Mouse (Mus musculus): ENCODE measurements around the gene Dido1. TPM values are rescaled to one million over a fixed set of nuclear protein-coding genes. Genes with fewer than 3 reads are reported as not detected.
A peak's percentile ranks its signal among the peaks of the same experiment; 100 is the strongest.

Gene Dido1
- total RNA-seq, 4 experiments from 2014 or later = 25.2 to 35.9 (median 31.1) TPM

- no peak for DNase-seq (ENCODE audit: low spot score)
Measured at GRCm38 (mm10) chr2:180684031-180684430, 25.8 kb downstream of the Dido1 start.

GRCm38 (mm10) chr2:180683524-180683923 is 26.3 kb downstream of the Dido1 start:
- no peak for DNase-seq (ENCODE audit: low spot score)

DNA sequence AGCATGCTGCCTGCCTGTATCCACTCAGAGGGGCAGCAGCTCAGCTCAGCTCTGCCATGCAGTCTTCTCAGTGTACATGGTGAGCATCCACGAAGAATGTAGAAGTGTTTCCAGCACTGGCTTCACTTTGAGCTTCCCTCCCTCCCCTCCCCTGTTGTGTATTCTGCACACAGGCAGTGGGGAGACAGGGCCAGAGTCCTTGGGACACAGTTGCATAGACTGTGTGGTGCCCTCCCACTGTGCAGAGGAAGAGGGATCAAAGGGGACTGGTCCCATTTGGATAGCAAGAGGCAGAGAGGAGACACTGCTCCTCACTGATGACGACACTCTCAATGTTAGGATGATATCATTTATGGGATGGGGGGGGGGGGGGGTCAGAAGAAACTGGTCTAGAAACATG is 28.6 kb downstream of the Dido1 start:
- DNase-seq (ENCODE audit: low spot score) = no peak

GRCm38 (mm10) chr2:180678609-180679140 is 31.1 kb downstream of the Dido1 start:
- DNase-seq (ENCODE audit: low spot score) = peak; percentile 73

- DNase-seq (ENCODE audit: low spot score) = no peak
Measured at GRCm38 (mm10) chr2:180676706-180677105, 33.1 kb downstream of the Dido1 start.

DNA sequence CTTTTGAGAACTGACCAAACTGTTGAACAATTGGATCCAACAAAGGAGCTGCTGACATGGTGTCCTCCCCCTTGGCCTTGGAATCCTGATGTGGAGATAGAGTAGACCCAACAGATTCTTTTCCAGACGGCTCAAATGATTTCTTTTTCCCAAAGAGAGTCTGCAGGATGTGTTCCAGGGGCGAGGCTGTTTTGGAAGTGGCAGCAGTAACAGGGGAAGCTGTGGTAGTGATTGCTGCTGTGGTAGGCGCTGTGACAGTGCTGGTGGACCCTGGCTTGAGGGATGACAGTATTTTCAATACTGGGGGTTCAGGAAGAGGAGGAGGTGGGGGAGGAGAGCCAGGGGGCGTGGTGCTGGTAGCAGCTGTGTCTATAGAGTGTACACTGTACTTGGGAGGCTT is 47.8 kb downstream of the Dido1 start:
- no peak for DNase-seq (ENCODE audit: low spot score)

GRCm38 (mm10) chr2:180660521-180660920 is 49.3 kb downstream of the Dido1 start:
- no peak for DNase-seq (ENCODE audit: low spot score)

- DNase-seq (ENCODE audit: low spot score) = no peak
Measured at GRCm38 (mm10) chr2:180659353-180660150, 50.2 kb downstream of the Dido1 start.

GRCm38 (mm10) chr2:180658381-180658780 is 51.4 kb downstream of the Dido1 start:
- DNase-seq (ENCODE audit: low spot score) = no peak

GRCm38 (mm10) chr2:180657394-180658013 is 52.3 kb downstream of the Dido1 start:
- DNase-seq (ENCODE audit: low spot score) = peak; percentile 70

DNA sequence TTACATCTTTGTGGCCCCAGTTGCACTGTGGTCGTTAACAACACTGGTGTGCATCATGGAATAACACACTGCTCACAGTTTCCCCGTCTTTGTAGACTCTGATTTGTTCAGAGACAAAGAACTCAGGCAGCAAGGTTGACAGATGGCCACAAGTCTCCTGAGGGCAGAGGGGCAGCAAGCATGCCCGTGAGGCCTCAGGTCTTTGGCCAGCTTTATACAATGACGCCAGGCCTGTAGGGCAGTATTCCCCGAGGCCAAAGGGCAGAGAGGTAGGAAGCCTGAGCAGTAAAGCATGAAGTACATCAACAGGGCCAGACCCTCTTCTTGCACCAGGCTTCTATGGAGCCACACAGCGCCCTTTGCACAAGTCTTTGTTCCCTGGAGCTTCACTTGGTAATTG is 54.6 kb downstream of the Dido1 start:
- DNase-seq (ENCODE audit: low spot score) = no peak

DNA sequence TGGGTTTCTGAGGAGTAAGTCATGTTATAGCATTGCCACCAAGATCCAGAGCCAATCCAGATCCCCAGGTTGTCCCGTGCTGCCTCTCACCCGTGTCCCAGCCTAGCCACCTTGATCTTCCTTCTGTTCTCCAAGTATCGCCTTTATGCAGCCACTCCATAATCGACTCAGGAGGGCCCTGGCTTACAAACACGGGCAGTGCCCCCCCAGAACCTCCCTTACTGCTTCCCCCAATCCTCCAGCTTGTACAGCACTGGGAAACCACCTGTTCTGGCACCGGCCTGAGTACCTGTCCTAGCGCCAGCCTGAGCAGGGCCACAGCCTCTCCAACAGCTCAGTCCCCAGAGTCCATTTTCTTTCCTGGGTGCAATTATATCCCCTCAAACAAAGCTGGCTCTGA is 55.1 kb downstream of the Dido1 start:
- DNase-seq (ENCODE audit: low spot score) = no peak

- no peak for DNase-seq (ENCODE audit: low spot score)
Measured at GRCm38 (mm10) chr2:180646841-180647240, 63.0 kb downstream of the Dido1 start.

- no peak for DNase-seq (ENCODE audit: low spot score)
Measured at GRCm38 (mm10) chr2:180643626-180644025, 66.2 kb downstream of the Dido1 start.

DNA sequence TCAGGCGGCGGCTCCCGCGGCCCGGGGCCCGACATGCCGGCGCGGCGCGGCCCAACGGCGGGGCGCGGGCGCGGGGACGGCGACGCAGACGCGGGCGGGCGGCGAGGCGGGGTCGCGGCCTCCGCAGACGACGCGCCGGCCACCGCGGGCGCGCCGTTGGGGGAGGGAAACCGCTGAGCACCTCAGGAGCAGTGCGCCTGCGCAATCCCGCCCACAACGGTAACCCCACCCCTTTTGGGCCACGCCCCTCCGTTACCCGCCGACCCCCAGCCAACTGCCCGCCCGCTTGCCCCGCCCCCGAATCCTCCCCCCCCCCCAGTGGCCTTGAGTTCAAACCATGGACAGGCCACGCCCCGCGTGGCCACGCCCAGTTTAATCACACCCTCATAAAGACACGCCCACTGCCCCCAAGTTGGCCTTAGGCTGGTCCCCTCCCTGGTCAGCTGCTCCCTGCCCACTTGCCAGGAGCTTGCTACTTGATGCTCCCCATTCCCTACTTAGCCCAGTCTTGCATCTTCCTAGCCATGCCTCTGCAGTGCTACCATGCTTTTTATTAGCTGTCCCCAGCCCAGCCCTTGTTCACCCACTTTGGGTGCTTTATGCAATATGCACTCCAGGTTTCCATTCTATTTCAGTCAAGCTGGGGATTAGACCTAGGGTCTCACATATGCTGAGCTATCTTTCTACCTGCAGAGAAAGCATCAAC is 67.1 kb downstream of the Dido1 start, which contains the start of gene Tcfl5:
Tcfl5 (minus strand) TSS at position 154 of the 706 bp plus-strand sequence.
- no peak for DNase-seq (ENCODE audit: low spot score)

DNA sequence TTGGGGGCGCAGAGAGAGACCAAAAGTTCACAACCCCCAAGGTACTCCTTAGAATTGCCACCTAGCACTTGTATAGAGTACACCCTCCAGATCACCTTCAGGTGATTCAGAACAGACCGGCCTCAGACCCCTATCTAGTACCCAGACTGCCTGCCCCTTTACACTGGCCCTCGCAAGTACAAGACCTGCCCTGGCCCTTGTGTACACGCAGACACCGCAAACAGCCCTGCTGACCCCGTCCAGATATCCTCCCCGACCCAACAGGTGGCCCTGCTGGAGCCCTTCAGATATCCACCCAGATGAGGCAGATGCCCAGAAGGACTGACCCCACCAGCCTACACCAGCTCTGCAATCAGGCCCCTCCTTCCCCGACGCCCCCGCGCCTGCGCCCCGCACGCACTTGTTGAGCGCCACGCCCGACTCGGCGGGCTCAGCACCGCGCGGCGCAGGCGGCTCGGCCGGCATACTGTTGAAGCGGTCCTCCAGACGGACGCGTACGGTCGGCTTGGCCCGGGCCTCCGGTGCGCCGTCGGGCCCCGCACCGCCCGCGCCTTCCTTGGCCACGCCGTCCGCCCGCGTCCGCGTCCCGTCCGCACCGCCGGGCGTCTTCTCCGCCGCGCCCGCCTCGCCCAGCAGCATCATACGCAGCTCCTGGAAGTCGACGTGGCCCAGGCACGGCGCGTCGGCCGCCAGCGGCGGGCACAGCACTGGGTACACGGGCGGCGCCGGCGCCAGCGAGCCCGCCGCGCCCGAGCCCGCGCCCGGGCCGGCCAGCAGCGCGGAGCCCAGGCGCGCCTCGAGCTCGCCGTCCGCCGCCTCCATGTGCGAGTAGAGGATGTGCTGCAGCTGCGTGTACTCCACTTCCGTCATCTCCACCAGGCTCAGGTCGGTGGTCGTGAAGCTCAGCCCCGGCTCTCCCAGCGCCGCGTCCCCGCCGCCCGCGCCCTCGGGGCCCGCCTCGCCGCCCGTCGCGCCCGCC is 67.9 kb downstream of the Dido1 start:
- DNase-seq (ENCODE audit: low spot score) = no peak

- no peak for DNase-seq (ENCODE audit: low spot score)
Measured at GRCm38 (mm10) chr2:180611882-180612281, 97.9 kb downstream of the Dido1 start.

DNA sequence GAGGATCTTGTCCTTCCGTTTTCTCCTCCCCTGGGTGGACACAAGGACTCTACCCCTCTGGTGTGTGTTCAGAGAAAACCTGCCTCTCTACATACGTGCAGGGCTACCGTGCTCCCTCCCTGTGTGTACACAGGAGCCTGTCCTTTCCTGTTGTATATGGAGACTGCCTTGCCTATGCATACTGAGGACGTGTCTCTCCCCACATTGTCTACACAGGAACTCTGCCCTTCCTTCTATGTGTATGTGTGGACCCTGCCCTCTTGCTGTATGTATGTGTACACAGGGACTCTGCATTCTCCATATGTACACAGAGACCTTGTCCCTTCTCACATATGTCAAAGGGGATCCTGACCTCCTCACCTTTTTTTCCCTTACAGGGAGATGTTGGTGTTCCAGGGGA is 99.5 kb downstream of the Dido1 start:
- no peak for DNase-seq (ENCODE audit: low spot score)

All from heart, adult 8-10 months (tissue).